Mouse (Mus musculus): ENCODE measurements at regions not wholly inside any gene's neighbourhood (a gene's known extent, or its start where the extent isn't known, plus 50 kb on each side); places are given as distances from the start of the nearest gene placed in this dataset.

DNA sequence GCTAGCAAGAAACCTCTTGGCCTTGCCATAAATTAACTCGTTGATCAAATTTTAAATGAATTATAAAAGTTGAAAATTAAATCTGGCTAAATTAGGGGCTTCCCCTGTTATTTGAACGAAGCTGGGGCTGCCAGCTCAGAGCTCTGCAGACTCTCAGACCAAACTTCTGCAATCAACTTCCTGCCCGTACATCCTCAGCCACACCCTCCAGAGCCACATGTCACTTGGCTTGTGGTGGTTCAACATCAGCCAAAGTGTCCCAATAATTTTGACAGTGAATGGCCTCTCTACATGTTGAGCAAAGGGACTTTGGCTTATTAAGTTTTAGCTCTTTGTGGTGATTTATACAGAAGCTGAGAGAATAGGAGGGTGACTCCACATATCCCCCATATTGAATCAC lies 242.8 kb upstream of the Irx3 start:
- no peak overlapping the region for H3K9ac ChIP-seq
- H3K27me3 ChIP-seq (ENCODE audit: control insufficient read depth, insufficient read depth, low read length): no peaks in the 10 kb centered on the region
- no peak overlapping the region for H3K27ac ChIP-seq
- no peak overlapping the region for H3K4me3 ChIP-seq (replicated peaks; ENCODE audit: low read length)
- no peaks in the 10 kb centered on the region for H3K4me1 ChIP-seq (replicated peaks; ENCODE audit: control insufficient read depth, insufficient read depth, low read length)
- no peak overlapping the region for H3K4me2 ChIP-seq (replicated peaks)
- DNase-seq (ENCODE audit: low spot score) (no peak), ATAC-seq (ENCODE audit: low FRiP score) (no peak)
- no peaks in the 10 kb centered on the region for H3K9me3 ChIP-seq (ENCODE audit: control insufficient read depth, low read length)
- WGBS: 89% methylated on average over 3 of the region's 3 CpGs
- no peaks in the 10 kb centered on the region for H3K36me3 ChIP-seq (replicated peaks; ENCODE audit: control insufficient read depth, insufficient read depth)

GRCm38 (mm10) chr8:92042951-92043350 lies 241.1 kb upstream of the Irx3 start:
- H3K9ac ChIP-seq: no peak overlapping the region
- no peak overlapping the region for H3K27ac ChIP-seq
- H3K36me3 ChIP-seq (replicated peaks; ENCODE audit: control insufficient read depth, insufficient read depth): no peaks in the 10 kb centered on the region
- ATAC-seq (ENCODE audit: low FRiP score) (no peak), DNase-seq (ENCODE audit: low spot score) (no peak)
- no peaks in the 10 kb centered on the region for H3K27me3 ChIP-seq (ENCODE audit: control insufficient read depth, insufficient read depth, low read length)
- H3K9me3 ChIP-seq (ENCODE audit: control insufficient read depth, low read length): no peaks in the 10 kb centered on the region
- no peak overlapping the region for H3K4me3 ChIP-seq (replicated peaks; ENCODE audit: low read length)
- no peaks in the 10 kb centered on the region for H3K4me1 ChIP-seq (replicated peaks; ENCODE audit: control insufficient read depth, insufficient read depth, low read length)
- WGBS: 3% methylated on average over 6 of the region's 6 CpGs
- H3K4me2 ChIP-seq (replicated peaks): no peak overlapping the region

DNA sequence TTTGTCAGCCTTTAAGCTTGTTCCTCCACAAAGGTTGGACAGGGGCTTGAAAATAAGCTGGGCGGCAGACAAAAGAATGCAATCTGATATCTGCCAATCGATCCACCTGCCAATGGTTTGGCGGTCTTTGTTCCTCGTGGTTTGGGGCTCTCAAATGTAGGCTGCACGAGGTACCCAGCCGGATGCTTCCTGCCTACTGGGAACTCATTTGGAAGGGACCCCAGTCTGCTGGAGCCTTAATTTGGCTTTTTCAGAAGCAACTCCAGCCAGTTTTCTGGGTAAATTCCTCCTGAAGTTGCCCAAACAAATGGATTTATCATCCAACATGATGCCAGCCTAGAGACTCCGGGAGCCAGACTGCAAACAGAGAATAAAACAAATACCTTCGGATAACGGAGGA lies 228.1 kb upstream of the Irx3 start:
- ATAC-seq (ENCODE audit: low FRiP score): no peak
- peak; percentile 45 for DNase-seq (ENCODE audit: low spot score)
- WGBS: 21% methylated on average over 9 of the region's 9 CpGs
- no peaks in the 10 kb centered on the region for H3K9me3 ChIP-seq (ENCODE audit: control insufficient read depth, low read length)
- peak overlapping the region; percentile 17; the same call in 1 of the 2 replicates for H3K4me2 ChIP-seq (replicated peaks)
- H3K4me1 ChIP-seq (replicated peaks; ENCODE audit: control insufficient read depth, insufficient read depth, low read length): peaks cover 31% of the 10 kb centered on the region; the same call in 1 of the 2 replicates
- no peaks in the 10 kb centered on the region for H3K36me3 ChIP-seq (replicated peaks; ENCODE audit: control insufficient read depth, insufficient read depth)
- peaks cover 17% of the 10 kb centered on the region for H3K27me3 ChIP-seq (ENCODE audit: control insufficient read depth, insufficient read depth, low read length)
- H3K4me3 ChIP-seq (replicated peaks; ENCODE audit: low read length): no peak overlapping the region
- H3K27ac ChIP-seq: peak overlapping the region; percentile 69
- H3K9ac ChIP-seq: peak overlapping the region; percentile 39; the same call in 1 of the 2 replicates

GRCm38 (mm10) chr8:92029516-92029915 lies 227.6 kb upstream of the Irx3 start:
- Histone ChIP-seq H3K9me3 (ENCODE audit: control insufficient read depth, low read length) (no peaks in the 10 kb centered on the region), H3K4me3 (replicated peaks; ENCODE audit: low read length) (no peak overlapping the region), H3K27me3 (ENCODE audit: control insufficient read depth, insufficient read depth, low read length) (peaks cover 18% of the 10 kb centered on the region), H3K36me3 (replicated peaks; ENCODE audit: control insufficient read depth, insufficient read depth) (no peaks in the 10 kb centered on the region), H3K4me2 (replicated peaks) (peak overlapping the region; percentile 17; the same call in 1 of the 2 replicates), H3K4me1 (replicated peaks; ENCODE audit: control insufficient read depth, insufficient read depth, low read length) (peaks cover 31% of the 10 kb centered on the region; the same call in 1 of the 2 replicates), H3K9ac (peak overlapping the region; percentile 39; the same call in 1 of the 2 replicates), H3K27ac (peak overlapping the region; percentile 69)
- DNase-seq (ENCODE audit: low spot score): peak; percentile 57
- ATAC-seq (ENCODE audit: low FRiP score): no peak; the same call in 1 of the 2 replicates
- WGBS: 9% methylated on average over 6 of the region's 6 CpGs

DNA sequence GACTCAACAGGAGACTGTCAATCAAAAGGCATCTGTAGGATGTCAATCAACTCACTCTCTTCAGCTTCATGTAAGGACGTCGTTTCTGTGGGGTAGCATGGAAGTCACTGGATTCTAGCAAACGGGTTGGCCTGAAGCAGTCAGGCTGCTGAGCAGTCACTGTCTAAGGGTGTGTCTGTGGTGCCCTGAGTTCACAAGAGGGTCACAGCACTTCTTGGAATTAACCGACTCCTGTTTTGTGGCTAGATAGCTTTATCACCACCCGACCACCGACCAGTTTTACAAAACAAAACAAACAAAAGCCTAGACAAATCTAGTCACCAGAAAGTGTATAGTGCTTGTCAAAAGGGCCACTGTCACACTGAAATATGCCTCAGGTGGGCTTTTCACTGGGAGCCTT lies 226.4 kb upstream of the Irx3 start:
- Histone ChIP-seq H3K27ac (no peak overlapping the region), H3K9me3 (ENCODE audit: control insufficient read depth, low read length) (no peaks in the 10 kb centered on the region), H3K27me3 (ENCODE audit: control insufficient read depth, insufficient read depth, low read length) (peaks cover 21% of the 10 kb centered on the region), H3K4me2 (replicated peaks) (no peak overlapping the region), H3K4me1 (replicated peaks; ENCODE audit: control insufficient read depth, insufficient read depth, low read length) (peaks cover 37% of the 10 kb centered on the region), H3K36me3 (replicated peaks; ENCODE audit: control insufficient read depth, insufficient read depth) (no peaks in the 10 kb centered on the region), H3K4me3 (replicated peaks; ENCODE audit: low read length) (no peak overlapping the region), H3K9ac (no peak overlapping the region)
- DNase-seq (ENCODE audit: low spot score) (no peak), ATAC-seq (ENCODE audit: low FRiP score) (no peak)
- WGBS: 11% methylated on average over 6 of the region's 6 CpGs

GRCm38 (mm10) chr8:92024133-92024532 lies 222.3 kb upstream of the Irx3 start:
- 14% methylated on average over 8 of the region's 8 CpGs for WGBS
- 0 out of 2 replicates have a peak overlapping the region, but pooled peaks have one; percentile 21 for H3K4me2 ChIP-seq (replicated peaks)
- no peak overlapping the region for H3K9ac ChIP-seq
- H3K4me3 ChIP-seq (replicated peaks; ENCODE audit: low read length): no peak overlapping the region
- peaks cover 23% of the 10 kb centered on the region for H3K27me3 ChIP-seq (ENCODE audit: control insufficient read depth, insufficient read depth, low read length)
- H3K36me3 ChIP-seq (replicated peaks; ENCODE audit: control insufficient read depth, insufficient read depth): no peaks in the 10 kb centered on the region
- no peak overlapping the region for H3K27ac ChIP-seq
- no peaks in the 10 kb centered on the region for H3K9me3 ChIP-seq (ENCODE audit: control insufficient read depth, low read length)
- ATAC-seq (ENCODE audit: low FRiP score) (no peak), DNase-seq (ENCODE audit: low spot score) (no peak)
- H3K4me1 ChIP-seq (replicated peaks; ENCODE audit: control insufficient read depth, insufficient read depth, low read length): peaks cover 18% of the 10 kb centered on the region

DNA sequence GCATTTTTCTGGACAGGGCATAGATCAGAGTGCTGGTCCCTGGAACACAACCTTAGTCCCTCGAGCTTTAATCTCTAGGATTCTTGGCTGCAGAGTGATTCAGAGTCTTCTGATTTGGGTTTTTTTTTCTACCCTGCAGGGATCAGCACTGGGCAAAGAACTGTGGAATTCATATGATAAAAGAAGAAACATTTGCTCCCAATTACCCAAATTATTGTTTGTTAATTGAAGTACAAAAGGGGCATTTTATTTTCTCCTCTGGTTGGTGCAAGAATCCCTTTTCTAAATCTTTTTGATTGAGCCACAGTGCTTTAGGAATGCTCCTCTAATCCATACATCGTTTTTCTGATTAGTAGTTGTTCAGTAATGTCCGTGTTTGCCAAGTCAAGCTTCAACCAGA lies 219.7 kb upstream of the Irx3 start:
- H3K4me3 ChIP-seq (replicated peaks; ENCODE audit: low read length): no peak overlapping the region
- peaks cover 12% of the 10 kb centered on the region for H3K27me3 ChIP-seq (ENCODE audit: control insufficient read depth, insufficient read depth, low read length)
- no peaks in the 10 kb centered on the region for H3K36me3 ChIP-seq (replicated peaks; ENCODE audit: control insufficient read depth, insufficient read depth)
- no peaks in the 10 kb centered on the region for H3K9me3 ChIP-seq (ENCODE audit: control insufficient read depth, low read length)
- no peak overlapping the region for H3K9ac ChIP-seq
- no peak for ATAC-seq (ENCODE audit: low FRiP score)
- H3K4me2 ChIP-seq (replicated peaks): no peak overlapping the region
- no peak for DNase-seq (ENCODE audit: low spot score)
- H3K27ac ChIP-seq: no peak overlapping the region
- peaks cover 9% of the 10 kb centered on the region for H3K4me1 ChIP-seq (replicated peaks; ENCODE audit: control insufficient read depth, insufficient read depth, low read length)
- 88% methylated on average over 3 of the region's 3 CpGs for WGBS

DNA sequence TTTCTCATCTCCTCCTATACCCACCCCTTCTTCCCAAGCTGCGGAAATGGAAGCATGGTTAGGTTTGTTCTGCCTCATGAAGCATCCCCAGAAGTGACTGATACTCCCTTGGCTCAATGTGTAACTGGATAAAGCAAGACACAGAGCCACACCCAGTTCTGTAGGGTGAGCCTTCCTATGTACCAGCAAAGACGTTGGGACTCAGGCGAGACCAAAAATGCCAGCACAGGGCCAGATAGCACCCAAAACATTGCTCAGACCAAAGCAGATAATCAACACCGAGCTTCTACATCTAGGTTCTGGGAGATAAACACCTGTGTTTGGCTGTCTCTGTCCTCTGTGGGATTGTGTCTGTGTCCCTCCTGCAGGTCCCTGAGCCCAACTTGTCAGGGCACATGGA lies 212.8 kb upstream of the Irx3 start:
- no peak for DNase-seq (ENCODE audit: low spot score)
- no peak overlapping the region for H3K9ac ChIP-seq
- no peak for ATAC-seq (ENCODE audit: low FRiP score)
- no peak overlapping the region for H3K27ac ChIP-seq
- 88% methylated on average over 4 of the region's 4 CpGs for WGBS
- H3K4me1 ChIP-seq (replicated peaks; ENCODE audit: control insufficient read depth, insufficient read depth, low read length): no peaks in the 10 kb centered on the region
- 0 out of 2 replicates have a peak, but pooled peaks cover 3% of the 10 kb centered on the region for H3K27me3 ChIP-seq (ENCODE audit: control insufficient read depth, insufficient read depth, low read length)
- H3K36me3 ChIP-seq (replicated peaks; ENCODE audit: control insufficient read depth, insufficient read depth): no peaks in the 10 kb centered on the region
- H3K4me2 ChIP-seq (replicated peaks): no peak overlapping the region
- no peak overlapping the region for H3K4me3 ChIP-seq (replicated peaks; ENCODE audit: low read length)
- no peaks in the 10 kb centered on the region for H3K9me3 ChIP-seq (ENCODE audit: control insufficient read depth, low read length)

DNA sequence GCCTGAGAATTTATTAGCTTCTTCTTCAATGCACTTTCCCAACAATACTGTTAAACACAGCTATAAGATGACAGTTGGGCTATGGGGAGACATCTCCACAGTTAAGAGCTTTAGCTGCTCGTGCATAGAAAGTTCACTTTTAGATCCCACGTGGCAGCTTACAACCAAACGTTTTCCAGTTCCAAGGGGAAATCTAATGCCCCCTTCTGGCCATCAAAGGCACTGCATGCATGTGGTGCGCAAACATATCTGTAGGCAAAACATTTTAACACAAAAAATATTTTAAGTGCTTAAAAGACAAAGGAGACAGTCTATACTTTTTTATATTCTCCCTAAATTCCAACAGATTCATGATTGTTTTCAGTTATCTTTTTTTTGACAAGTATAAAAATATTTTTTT lies 211.3 kb upstream of the Irx3 start:
- H3K4me3 ChIP-seq (replicated peaks; ENCODE audit: low read length): no peak overlapping the region
- no peak overlapping the region for H3K9ac ChIP-seq
- DNase-seq (ENCODE audit: low spot score) (no peak), ATAC-seq (ENCODE audit: low FRiP score) (no peak)
- H3K9me3 ChIP-seq (ENCODE audit: control insufficient read depth, low read length): no peaks in the 10 kb centered on the region
- 53% methylated on average over 4 of the region's 4 CpGs for WGBS
- no peak overlapping the region for H3K4me2 ChIP-seq (replicated peaks)
- H3K27me3 ChIP-seq (ENCODE audit: control insufficient read depth, insufficient read depth, low read length): 0 out of 2 replicates have a peak, but pooled peaks cover under 1% of the 10 kb centered on the region
- no peak overlapping the region for H3K27ac ChIP-seq
- H3K36me3 ChIP-seq (replicated peaks; ENCODE audit: control insufficient read depth, insufficient read depth): no peaks in the 10 kb centered on the region
- no peaks in the 10 kb centered on the region for H3K4me1 ChIP-seq (replicated peaks; ENCODE audit: control insufficient read depth, insufficient read depth, low read length)

GRCm38 (mm10) chr8:92010412-92010811 lies 208.5 kb upstream of the Irx3 start:
- H3K36me3 ChIP-seq (replicated peaks; ENCODE audit: control insufficient read depth, insufficient read depth): no peaks in the 10 kb centered on the region
- 91% methylated on average over 4 of the region's 4 CpGs for WGBS

More at GRCm38 (mm10) chr8:92010412-92010811, 208.5 kb upstream of the Irx3 start:
- no peak for ATAC-seq (ENCODE audit: low FRiP score)
- no peaks in the 10 kb centered on the region for H3K27me3 ChIP-seq (ENCODE audit: control insufficient read depth, insufficient read depth, low read length)
- DNase-seq (ENCODE audit: low spot score): no peak
- no peak overlapping the region for H3K27ac ChIP-seq
- H3K9me3 ChIP-seq (ENCODE audit: control insufficient read depth, low read length): no peaks in the 10 kb centered on the region
- H3K4me2 ChIP-seq (replicated peaks): no peak overlapping the region
- no peak overlapping the region for H3K9ac ChIP-seq
- H3K4me3 ChIP-seq (replicated peaks; ENCODE audit: low read length): no peak overlapping the region
- no peaks in the 10 kb centered on the region for H3K4me1 ChIP-seq (replicated peaks; ENCODE audit: control insufficient read depth, insufficient read depth, low read length)

All from hindbrain, embryonic 14.5 days (tissue).